29 mouse cellular contexts compared by ENCODE assay signal in genomic region chr16:92707146-92707545, GRCm38 (mm10).
"Had no signal": no experiment of that assay in that cellular context is flagged by ENCODE, and none has a peak within 500 bp of the region (broad histone marks: within the 10 kb centered on the region; RNA-seq: fewer than 3 reads in every experiment).

No protein-coding gene starts in this region.

- H3K27ac ChIP-seq: limb, embryonic 10.5 days; limb, embryonic 12.5 days; limb, embryonic 13.5 days; limb, embryonic 15.5 days; liver, embryonic 12.5 days; liver, embryonic 13.5 days; liver, embryonic 14.5 days; liver, embryonic 15.5 days; midbrain, embryonic 10.5 days; midbrain, embryonic 12.5 days; midbrain, embryonic 13.5 days; midbrain, embryonic 15.5 days; neural tube, embryonic 12.5 days had no signal

- DNase-seq: left cerebral cortex, postnatal 4 days; liver; liver, embryonic 13.5 days; liver, postnatal 0 days; lung, adult 18-20 months; lung, adult 2 months; lung, embryonic 14.5 days; lung, postnatal 10 days; lung, postnatal 14 days; lung, postnatal 36 days; lung, postnatal 4 days; midbrain, embryonic 14.5 days had no signal

- H3K4me1 ChIP-seq: midbrain, embryonic 12.5 days; midbrain, embryonic 13.5 days; midbrain, embryonic 15.5 days had no signal

- H3K27me3 ChIP-seq: liver, embryonic 12.5 days; liver, embryonic 13.5 days; lung, embryonic 15.5 days; megakaryocyte, embryonic 14.5 days had no signal

- ATAC-seq: liver, embryonic 12.5 days; liver, postnatal 0 days; lung, postnatal 0 days; midbrain, embryonic 13.5 days; midbrain, embryonic 15.5 days; midbrain, embryonic 16.5 days had no signal

- H3K9me3 ChIP-seq: limb, embryonic 10.5 days; limb, embryonic 12.5 days; limb, embryonic 13.5 days; limb, embryonic 15.5 days; liver, embryonic 12.5 days; liver, embryonic 13.5 days; liver, embryonic 15.5 days; lung, embryonic 15.5 days; megakaryocyte, embryonic 14.5 days; midbrain, embryonic 10.5 days; midbrain, embryonic 12.5 days; midbrain, embryonic 13.5 days; midbrain, embryonic 15.5 days; neural tube, embryonic 12.5 days had no signal

- H3K36me3 ChIP-seq: limb, embryonic 10.5 days; limb, embryonic 12.5 days; limb, embryonic 13.5 days; limb, embryonic 15.5 days; liver, embryonic 12.5 days; liver, embryonic 13.5 days; liver, embryonic 15.5 days; lung, embryonic 15.5 days; midbrain, embryonic 10.5 days; midbrain, embryonic 12.5 days; midbrain, embryonic 13.5 days; midbrain, embryonic 15.5 days; neural tube, embryonic 12.5 days had no signal

- H3K9ac ChIP-seq: limb, embryonic 12.5 days; limb, embryonic 13.5 days; limb, embryonic 15.5 days; liver, embryonic 12.5 days; liver, embryonic 13.5 days; liver, embryonic 14.5 days; liver, embryonic 15.5 days; liver, postnatal 0 days; lung, embryonic 14.5 days; lung, embryonic 15.5 days; midbrain, embryonic 12.5 days; midbrain, embryonic 13.5 days; midbrain, embryonic 15.5 days; neural tube, embryonic 12.5 days had no signal

- H3K4me3 ChIP-seq: limb, embryonic 10.5 days; limb, embryonic 12.5 days; limb, embryonic 13.5 days; limb, embryonic 15.5 days; liver, embryonic 12.5 days; liver, embryonic 13.5 days; liver, embryonic 15.5 days; lung, embryonic 15.5 days; megakaryocyte, embryonic 14.5 days; midbrain, embryonic 10.5 days; midbrain, embryonic 12.5 days; midbrain, embryonic 13.5 days; midbrain, embryonic 15.5 days; myocyte; neural tube, embryonic 12.5 days had no signal
